8 mouse cellular contexts compared by ENCODE assay signal in the genomic region with DNA sequence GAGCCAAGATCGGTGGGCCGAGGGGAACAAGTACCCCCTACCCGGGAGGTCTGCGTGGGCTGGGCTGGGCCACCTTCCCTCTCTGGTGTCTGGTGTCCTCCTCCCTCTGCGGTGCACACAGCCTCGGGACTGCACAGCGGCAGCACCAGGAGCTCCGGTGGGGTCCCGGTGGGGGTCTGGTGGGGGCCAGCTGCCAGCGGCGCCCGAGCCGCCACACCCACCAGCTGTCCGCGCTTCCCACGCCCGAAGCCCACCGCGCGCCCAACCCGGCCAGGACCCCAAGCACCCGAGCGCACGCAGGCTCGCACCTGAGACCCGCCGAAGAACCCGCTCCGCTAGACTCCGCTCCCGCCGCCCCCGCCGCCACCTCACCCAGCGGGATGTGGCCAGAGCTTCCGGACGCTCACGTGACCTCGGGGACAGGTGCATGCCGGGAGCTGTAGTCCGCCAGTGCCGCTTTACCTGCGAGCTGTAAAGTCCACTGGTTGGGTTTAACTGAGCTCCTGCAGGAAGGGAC. TPM values are rescaled to one million over a fixed set of nuclear protein-coding genes. Genes with fewer than 3 reads are reported as not detected.
A peak's percentile ranks its signal among the peaks of the same experiment; 100 is the strongest.
DNase-seq lines count a peak whose midpoint lies in the region; ATAC-seq and TF ChIP-seq lines count a peak whose summit lies in the region.

A gene (minus strand): TSS at position 365 of the 517 bp plus-strand sequence.

- DNase-seq in MN1 (ENCODE audit: low spot score): peak; percentile 75
- peak; percentile 88 for DNase-seq in cerebellum, adult 8-10 months
- DNase-seq in hindbrain, embryonic 10.5 days (ENCODE audit: low spot score): peak; percentile 88
- peak; percentile 51 for DNase-seq in layer of hippocampus, adult 9-10 months (ENCODE audit: low spot score)
- peak; percentile 76 for DNase-seq in ovary, adult 18-20 months (ENCODE audit: low spot score)
- DNase-seq in thymus, adult 2 months: peak; percentile 95

- WGBS in hindbrain, embryonic 10.5 days: under 1% methylated on average over 43 of the region's 43 CpGs
- WGBS in lung, embryonic 15.5 days: 1% methylated on average over 43 of the region's 43 CpGs
- WGBS in thymus, adult 2 months: under 1% methylated on average over 43 of the region's 43 CpGs

- peaks cover 16% of the 10 kb centered on the region for H3K36me3 ChIP-seq in hindbrain, embryonic 10.5 days
- peaks cover 6% of the 10 kb centered on the region; the same call in 1 of the 2 replicates for H3K36me3 ChIP-seq in lung, embryonic 15.5 days
- peaks cover 3% of the 10 kb centered on the region; the same call in 1 of the 2 replicates for H3K36me3 ChIP-seq in thymus, adult 2 months (ENCODE audit: control insufficient read depth, insufficient read depth, low read length)

- H3K9ac ChIP-seq in lung, embryonic 15.5 days: peak within 1 kb of the TSS; percentile 94

- peak; percentile 81 for TF ChIP-seq POLR2A in thymus, adult 2 months (IDR thresholded peaks at IDR 0.05; ENCODE audit: control insufficient read depth, extremely low read depth, insufficient read depth, low read length, poor library complexity)

- no peaks in the 10 kb centered on the region for H3K9me3 ChIP-seq in hindbrain, embryonic 10.5 days
- no peaks in the 10 kb centered on the region for H3K9me3 ChIP-seq in lung, embryonic 15.5 days

- H3K4me3 ChIP-seq in hindbrain, embryonic 10.5 days: peak within 1 kb of the TSS; percentile 90
- peak within 1 kb of the TSS; percentile 97 for H3K4me3 ChIP-seq in lung, embryonic 15.5 days
- H3K4me3 ChIP-seq in thymus, adult 2 months (ENCODE audit: control insufficient read depth, insufficient read depth, low read length): peak within 1 kb of the TSS; percentile 94

- no peak for TF ChIP-seq CTCF in thymus, adult 2 months (IDR thresholded peaks at IDR 0.05; ENCODE audit: borderline replicate concordance, control insufficient read depth, extremely low read depth, insufficient read depth, low read length, poor library complexity)

- H3K27ac ChIP-seq in hindbrain, embryonic 10.5 days: peak within 1 kb of the TSS; percentile 94
- H3K27ac ChIP-seq in lung, embryonic 15.5 days: no peak within 1 kb of the TSS
- H3K27ac ChIP-seq in thymus, adult 2 months (ENCODE audit: control insufficient read depth, insufficient read depth, low read length): no peak within 1 kb of the TSS

- H3K4me1 ChIP-seq in hindbrain, embryonic 10.5 days (replicated peaks): peaks cover 42% of the 10 kb centered on the region
- H3K4me1 ChIP-seq in lung, embryonic 15.5 days: peaks cover 23% of the 10 kb centered on the region
- peaks cover 37% of the 10 kb centered on the region for H3K4me1 ChIP-seq in thymus, adult 2 months (replicated peaks; ENCODE audit: control insufficient read depth, insufficient read depth, low read length)

- peak within 1 kb of the TSS; percentile 84 for H3K4me2 ChIP-seq in lung, embryonic 15.5 days

- H3K27me3 ChIP-seq in hindbrain, embryonic 10.5 days (ENCODE audit: insufficient read depth, poor library complexity, severe bottlenecking): peaks cover 28% of the 10 kb centered on the region
- no peaks in the 10 kb centered on the region for H3K27me3 ChIP-seq in lung, embryonic 15.5 days
- no peaks in the 10 kb centered on the region for H3K27me3 ChIP-seq in thymus, adult 2 months (ENCODE audit: control insufficient read depth, insufficient read depth, low read length)

- peak; percentile 78 for ATAC-seq in frontal cortex, adult (ENCODE audit: low TSS enrichment)
- ATAC-seq in lung, embryonic 15.5 days (ENCODE audit: borderline replicate concordance, extremely low read depth, low FRiP score, low TSS enrichment): peak; percentile 85

RNA-seq across cellular contexts. Expression of the gene that starts here (rescaled TPM):
- polyA plus RNA-seq in hindbrain, embryonic 10.5 days (2016; fragmentation: Nextera tagmentation; extraction: Ambion mirVana): 43.1 and 51.5 TPM in 2 replicates
- polyA plus RNA-seq in lung, embryonic 15.5 days (2015; fragmentation: Nextera tagmentation; extraction: Ambion mirVana): 39.3 and 41.5 TPM in 2 replicates
- polyA plus RNA-seq in thymus, adult 2 months (2012; rRNA removed): 28.6 and 30.8 TPM in 2 replicates
